Mouse (Mus musculus): ENCODE measurements around the gene Hoxa1.

The Hoxa1 gene

GRCm38 (mm10) chr6:52107400-52107799, 50.7 kb downstream of the Hoxa1 start:
- no peak for DNase-seq (ENCODE audit: inconsistent age in 2 of 2, low spot score in 1 of 2)

- no peak for DNase-seq (ENCODE audit: inconsistent age in 2 of 2, low spot score in 1 of 2)
Observed at GRCm38 (mm10) chr6:52106716-52107115, 51.4 kb downstream of the Hoxa1 start.

GRCm38 (mm10) chr6:52106178-52106577, 51.9 kb downstream of the Hoxa1 start:
- DNase-seq (ENCODE audit: inconsistent age in 2 of 2, low spot score in 1 of 2) = no peak
